Mouse (Mus musculus): ENCODE data around the gene Slc16a4. TPM values are rescaled to one million over a fixed set of nuclear protein-coding genes. Genes with fewer than 3 reads are reported as not detected.

The Slc16a4 gene
- polyA plus RNA-seq, 1 experiment = 11.6 TPM

GRCm38 (mm10) chr3:107260956-107261850 lies 29.8 kb upstream of the Slc16a4 start:
- H3K4me1 ChIP-seq (ENCODE audit: control insufficient read depth, insufficient read depth, low read length) = no peaks in the 10 kb centered on the region
- no peak for TF ChIP-seq POLR2A (IDR thresholded peaks at IDR 0.05; ENCODE audit: low read depth, low read length)
- TF ChIP-seq CTCF (IDR thresholded peaks at IDR 0.05; ENCODE audit: borderline replicate concordance, insufficient read depth, low read length) = no peak
- no peak overlapping the region for H3K27ac ChIP-seq (ENCODE audit: insufficient read depth, low read length)
- H3K4me3 ChIP-seq (ENCODE audit: insufficient read depth, low read length) = no peak overlapping the region

- no peak overlapping the region for H3K4me3 ChIP-seq (ENCODE audit: insufficient read depth, low read length)
- no peak overlapping the region for H3K27ac ChIP-seq (ENCODE audit: insufficient read depth, low read length)
- no peak for TF ChIP-seq POLR2A (IDR thresholded peaks at IDR 0.05; ENCODE audit: low read depth, low read length)
- no peak for TF ChIP-seq CTCF (IDR thresholded peaks at IDR 0.05; ENCODE audit: borderline replicate concordance, insufficient read depth, low read length)
Measured at GRCm38 (mm10) chr3:107261851-107262165, 29.2 kb upstream of the Slc16a4 start.

GRCm38 (mm10) chr3:107266814-107267345 lies 24.1 kb upstream of the Slc16a4 start:
- Histone ChIP-seq H3K27ac (ENCODE audit: insufficient read depth, low read length) (no peak overlapping the region), H3K4me1 (ENCODE audit: control insufficient read depth, insufficient read depth, low read length) (no peaks in the 10 kb centered on the region; the same call in 1 of the 2 replicates), H3K4me3 (ENCODE audit: insufficient read depth, low read length) (no peak overlapping the region)
- TF ChIP-seq CTCF (IDR thresholded peaks at IDR 0.05; ENCODE audit: borderline replicate concordance, insufficient read depth, low read length) = no peak
- no peak for TF ChIP-seq POLR2A (IDR thresholded peaks at IDR 0.05; ENCODE audit: low read depth, low read length)

More at GRCm38 (mm10) chr3:107261851-107262165, 29.2 kb upstream of the Slc16a4 start:
- H3K4me1 ChIP-seq (ENCODE audit: control insufficient read depth, insufficient read depth, low read length) = no peaks in the 10 kb centered on the region

GRCm38 (mm10) chr3:107272433-107272832 lies 18.6 kb upstream of the Slc16a4 start:
- TF ChIP-seq CTCF (IDR thresholded peaks at IDR 0.05; ENCODE audit: borderline replicate concordance, insufficient read depth, low read length) (no peak), POLR2A (IDR thresholded peaks at IDR 0.05; ENCODE audit: low read depth, low read length) (no peak)
- Histone ChIP-seq H3K4me1 (ENCODE audit: control insufficient read depth, insufficient read depth, low read length) (no peaks in the 10 kb centered on the region; the same call in 1 of the 2 replicates), H3K4me3 (ENCODE audit: insufficient read depth, low read length) (no peak overlapping the region), H3K27ac (ENCODE audit: insufficient read depth, low read length) (no peak overlapping the region)

GRCm38 (mm10) chr3:107273820-107274219 lies 17.2 kb upstream of the Slc16a4 start:
- Histone ChIP-seq H3K4me3 (ENCODE audit: insufficient read depth, low read length) (no peak overlapping the region), H3K27ac (ENCODE audit: insufficient read depth, low read length) (no peak overlapping the region), H3K4me1 (ENCODE audit: control insufficient read depth, insufficient read depth, low read length) (no peaks in the 10 kb centered on the region; the same call in 1 of the 2 replicates)
- TF ChIP-seq POLR2A (IDR thresholded peaks at IDR 0.05; ENCODE audit: low read depth, low read length) (no peak), CTCF (IDR thresholded peaks at IDR 0.05; ENCODE audit: borderline replicate concordance, insufficient read depth, low read length) (peak; percentile 41; the same call in 1 of the 2 replicates)

- TF ChIP-seq CTCF (IDR thresholded peaks at IDR 0.05; ENCODE audit: borderline replicate concordance, insufficient read depth, low read length) (no peak), POLR2A (IDR thresholded peaks at IDR 0.05; ENCODE audit: low read depth, low read length) (no peak)
- peaks cover 4% of the 10 kb centered on the region for H3K4me1 ChIP-seq (ENCODE audit: control insufficient read depth, insufficient read depth, low read length)
- no peak overlapping the region for H3K4me3 ChIP-seq (ENCODE audit: insufficient read depth, low read length)
- H3K27ac ChIP-seq (ENCODE audit: insufficient read depth, low read length) = no peak overlapping the region
Measured at GRCm38 (mm10) chr3:107275351-107275750, 15.7 kb upstream of the Slc16a4 start.

- no peak overlapping the region for H3K27ac ChIP-seq (ENCODE audit: insufficient read depth, low read length)
- H3K4me1 ChIP-seq (ENCODE audit: control insufficient read depth, insufficient read depth, low read length) = peaks cover 4% of the 10 kb centered on the region
- H3K4me3 ChIP-seq (ENCODE audit: insufficient read depth, low read length) = no peak overlapping the region
- TF ChIP-seq POLR2A (IDR thresholded peaks at IDR 0.05; ENCODE audit: low read depth, low read length) (no peak), CTCF (IDR thresholded peaks at IDR 0.05; ENCODE audit: borderline replicate concordance, insufficient read depth, low read length) (no peak)
Measured at GRCm38 (mm10) chr3:107275996-107276395, 15.0 kb upstream of the Slc16a4 start.

GRCm38 (mm10) chr3:107276626-107277025 lies 14.4 kb upstream of the Slc16a4 start:
- Histone ChIP-seq H3K4me3 (ENCODE audit: insufficient read depth, low read length) (no peak overlapping the region), H3K27ac (ENCODE audit: insufficient read depth, low read length) (no peak overlapping the region), H3K4me1 (ENCODE audit: control insufficient read depth, insufficient read depth, low read length) (peaks cover 4% of the 10 kb centered on the region; the same call in 1 of the 2 replicates)
- TF ChIP-seq CTCF (IDR thresholded peaks at IDR 0.05; ENCODE audit: borderline replicate concordance, insufficient read depth, low read length) = no peak
- no peak for TF ChIP-seq POLR2A (IDR thresholded peaks at IDR 0.05; ENCODE audit: low read depth, low read length)

- TF ChIP-seq POLR2A (IDR thresholded peaks at IDR 0.05; ENCODE audit: low read depth, low read length) (peak; percentile 46), CTCF (IDR thresholded peaks at IDR 0.05; ENCODE audit: borderline replicate concordance, insufficient read depth, low read length) (no peak)
- H3K27ac ChIP-seq (ENCODE audit: insufficient read depth, low read length) = no peak within 1 kb of the TSS
Measured at GRCm38 (mm10) chr3:107278479-107279269, 12.4 kb upstream of the Slc16a4 start, which contains the start of gene Lamtor5. Gene Lamtor5, plus strand, starts transcription at chr3:107278858.

More at GRCm38 (mm10) chr3:107278479-107279269, 12.4 kb upstream of the Slc16a4 start, which contains the start of gene Lamtor5:
- Histone ChIP-seq H3K4me1 (ENCODE audit: control insufficient read depth, insufficient read depth, low read length) (peaks cover 4% of the 10 kb centered on the region; the same call in 1 of the 2 replicates), H3K4me3 (ENCODE audit: insufficient read depth, low read length) (peak within 1 kb of the TSS; percentile 65)
